Mouse (Mus musculus) embryonic facial prominence, embryonic 12.5 days (tissue): Measurements from ENCODE around the gene Gpsm1. TPM values are rescaled to one million over a fixed set of nuclear protein-coding genes. Genes with fewer than 3 reads are reported as not detected.

Experiments
- ATAC-seq: fragments of 200-750 bp; cut with Nextera tagmentation; 2 replicates; pipeline ENCODE4 v1.8.0; 2017; ENCODE audit not compliant: insufficient number of reproducible peaks, insufficient read depth, low FRiP score, low TSS enrichment
- H3K27ac ChIP-seq: fragments of 300-500 bp; sonication (generic); 2 replicates; pipeline ENCODE4 v1.5.1; 2016; ENCODE audit warnings: mild to moderate bottlenecking
- H3K27me3 ChIP-seq: fragments of 300-500 bp; sonication (generic); 2 replicates; pipeline ENCODE4 v1.6.1; 2016; ENCODE audit warnings: mild to moderate bottlenecking, moderate library complexity
- H3K36me3 ChIP-seq: fragments of 300-500 bp; sonication (generic); 2 replicates; pipeline ENCODE4 v1.6.1; 2016; ENCODE audit warnings: mild to moderate bottlenecking
- H3K4me1 ChIP-seq: fragments of 300-500 bp; sonication (generic); 2 replicates; pipeline ENCODE4 v1.6.1; 2016
- H3K4me2 ChIP-seq: fragments of 300-500 bp; sonication (generic); replicated peaks from 2 replicates; pipeline ENCODE4 v1.6.1; 2016; ENCODE audit warnings: mild to moderate bottlenecking, moderate library complexity
- H3K4me3 ChIP-seq: fragments of 300-500 bp; sonication (generic); 2 replicates; pipeline ENCODE4 v1.5.1; 2016; ENCODE audit warnings: mild to moderate bottlenecking
- H3K9ac ChIP-seq: fragments of 300-500 bp; sonication (generic); 2 replicates; pipeline ENCODE4 v1.6.1; 2016; ENCODE audit warnings: mild to moderate bottlenecking, moderate library complexity
- H3K9me3 ChIP-seq: fragments of 300-500 bp; sonication (generic); 2 replicates; pipeline ENCODE4 v1.6.1; 2016; ENCODE audit warnings: mild to moderate bottlenecking, moderate library complexity
- WGBS: fragments of 180-500 bp; shearing (Covaris S2); methylation state at CpG from one replicate; pipeline ENCODE4 v1.1.7; 2016; 5-methylcytosine and 5-hydroxymethylcytosine counted together
- polyA plus RNA-seq: library from polyadenylated mRNA; unstranded; fragments of >200 nt; fragmentation: Nextera tagmentation; extraction: Ambion mirVana; gene quantifications from 2 replicates; pipeline ENCODE4 v1.2.1, GENCODE M21; 2016

The Gpsm1 gene
- 82.6 and 91.1 TPM in 2 replicates for polyA plus RNA-seq

DNA sequence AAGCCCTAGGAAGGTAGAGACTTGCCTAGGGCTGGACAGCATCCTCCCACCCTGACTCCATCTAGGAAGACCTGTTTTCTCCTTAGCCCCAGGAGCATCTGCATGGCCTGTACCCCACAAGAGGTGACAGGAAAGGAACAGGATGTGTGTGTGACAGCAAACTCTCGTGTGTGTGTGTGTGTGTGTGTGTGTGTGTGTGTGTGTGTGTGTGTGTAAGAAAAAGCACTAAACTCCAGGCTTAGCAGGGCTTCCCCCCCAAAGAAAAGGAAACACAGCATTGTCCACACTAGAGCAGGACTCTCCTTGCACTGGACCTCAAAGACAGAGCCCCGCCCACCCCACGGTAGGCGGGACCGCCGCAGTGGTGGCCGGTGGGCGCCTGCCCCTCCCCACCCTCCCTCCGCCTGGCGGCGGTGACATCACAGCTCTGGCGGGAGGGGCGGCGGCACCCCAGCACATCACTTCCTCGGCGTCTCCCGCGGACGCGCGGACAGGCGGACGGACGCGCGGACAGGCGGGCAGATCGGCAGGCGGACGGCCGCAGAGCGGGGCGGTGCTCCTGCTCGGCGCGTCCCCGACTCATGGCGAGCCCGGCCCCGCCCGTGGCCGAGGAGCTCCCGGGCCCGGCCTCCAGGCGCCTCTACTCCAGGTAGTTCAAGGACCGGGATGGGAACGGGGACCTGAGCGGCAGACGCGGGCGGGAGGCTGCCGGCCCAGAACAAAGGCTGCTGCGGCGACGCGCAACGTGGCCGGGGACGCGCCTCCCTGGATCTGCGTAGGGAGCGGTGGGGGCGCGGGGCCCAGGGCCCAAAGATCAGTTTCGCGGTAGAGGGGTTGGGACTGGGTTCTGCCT lies at the start of gene Gpsm1:
Gene Gpsm1 (plus strand): TSS at position 444 of the 853 bp plus-strand sequence.
- no peaks in the 10 kb centered on the region for H3K27me3 ChIP-seq
- no peaks in the 10 kb centered on the region for H3K36me3 ChIP-seq
- peak within 1 kb of the TSS; percentile 88 for H3K4me2 ChIP-seq
- H3K4me1 ChIP-seq = peaks cover 53% of the 10 kb centered on the region
- H3K9ac ChIP-seq = peak within 1 kb of the TSS; percentile 90
- WGBS = 1% methylated on average over 36 of the region's 66 CpGs
- no peaks in the 10 kb centered on the region for H3K9me3 ChIP-seq
- H3K4me3 ChIP-seq = peak within 1 kb of the TSS; percentile 67
- ATAC-seq = peak; percentile 65
- H3K27ac ChIP-seq = peak within 1 kb of the TSS; percentile 94

DNA sequence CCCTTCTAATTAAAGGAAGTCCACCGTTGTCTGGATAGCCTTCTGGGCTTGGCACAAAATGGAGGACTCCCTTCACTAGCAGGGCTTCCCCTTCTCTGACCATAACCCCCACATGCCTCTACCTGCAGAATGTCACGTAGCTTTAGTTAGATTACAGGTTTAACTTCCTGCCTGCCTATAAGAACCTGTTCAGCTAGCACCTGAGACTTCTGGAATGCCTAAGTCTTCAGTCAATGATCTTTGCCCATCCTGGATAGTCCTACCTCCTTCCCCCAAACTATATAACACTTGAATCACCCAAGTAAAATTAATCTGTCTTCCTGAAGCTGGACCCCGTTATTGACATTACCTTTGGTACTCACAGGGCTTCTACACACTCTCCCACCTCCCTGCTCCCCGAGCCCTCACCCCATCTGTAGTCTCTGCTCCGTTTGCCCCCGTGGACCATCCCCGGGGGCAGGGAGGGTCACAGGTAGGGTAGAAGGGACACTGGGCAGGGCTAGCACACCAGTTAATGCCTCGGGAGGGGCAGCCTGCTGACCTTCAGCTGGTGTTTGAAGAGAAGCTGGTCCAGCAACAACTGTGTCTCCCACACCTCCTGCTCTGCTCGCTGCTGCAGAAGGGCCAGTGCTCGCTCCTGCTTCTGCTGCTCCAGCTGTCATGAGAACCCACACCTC lies 49.1 kb upstream of the Gpsm1 start:
- 78% methylated on average over 10 of the region's 10 CpGs for WGBS
- no peak overlapping the region for H3K4me2 ChIP-seq
- no peaks in the 10 kb centered on the region for H3K36me3 ChIP-seq
- H3K9me3 ChIP-seq = no peaks in the 10 kb centered on the region
- H3K27ac ChIP-seq = no peak overlapping the region
- H3K4me3 ChIP-seq = no peak overlapping the region
- H3K9ac ChIP-seq = no peak overlapping the region
- no peak for ATAC-seq
- peaks cover 11% of the 10 kb centered on the region; the same call in 1 of the 2 replicates for H3K4me1 ChIP-seq
- no peaks in the 10 kb centered on the region for H3K27me3 ChIP-seq

DNA sequence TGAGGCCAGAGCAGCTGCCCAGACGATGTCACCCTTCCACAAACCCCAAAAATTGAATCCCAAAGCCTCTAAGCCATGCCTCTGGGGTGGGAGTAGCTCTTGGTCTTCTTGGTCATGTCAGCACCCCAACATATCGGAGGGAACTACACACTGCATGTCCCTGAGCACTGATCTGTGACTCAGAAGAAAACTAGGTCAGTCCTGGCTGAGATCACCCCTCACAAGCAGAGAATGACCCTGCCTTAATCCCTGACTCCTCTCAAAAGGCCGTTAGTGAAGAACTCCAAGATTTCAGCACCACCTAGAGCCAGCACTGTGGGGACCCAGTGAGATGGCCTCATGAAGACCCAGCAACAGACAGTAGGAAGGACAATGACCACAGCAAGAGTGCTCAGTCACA lies 47.1 kb upstream of the Gpsm1 start:
- no peaks in the 10 kb centered on the region for H3K27me3 ChIP-seq
- H3K9me3 ChIP-seq = no peaks in the 10 kb centered on the region
- no peak overlapping the region for H3K27ac ChIP-seq
- H3K4me2 ChIP-seq = no peak overlapping the region
- no peak overlapping the region for H3K9ac ChIP-seq
- no peak for ATAC-seq
- no peak overlapping the region for H3K4me3 ChIP-seq
- no peaks in the 10 kb centered on the region for H3K36me3 ChIP-seq
- peaks cover 11% of the 10 kb centered on the region; the same call in 1 of the 2 replicates for H3K4me1 ChIP-seq
- 68% methylated on average over 3 of the region's 3 CpGs for WGBS

DNA sequence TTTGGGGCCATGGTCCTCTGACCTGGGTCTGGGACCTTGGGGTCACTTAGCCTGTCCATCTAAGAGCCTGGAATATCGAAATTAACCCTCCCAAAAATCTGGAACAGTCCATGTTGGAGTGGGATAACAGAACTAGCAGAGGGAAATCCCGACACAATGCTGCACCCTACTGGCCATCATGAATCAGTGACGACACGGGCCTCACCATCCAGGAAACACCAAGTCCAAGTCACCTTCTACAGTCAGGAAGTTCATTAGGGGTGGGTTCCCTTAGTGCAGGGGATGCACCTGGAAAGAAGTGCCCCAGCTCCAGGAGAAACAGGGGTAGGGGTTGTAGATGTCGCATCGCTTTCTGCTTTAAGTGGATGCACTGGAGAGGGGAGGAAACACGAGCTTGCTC lies 41.7 kb upstream of the Gpsm1 start:
- H3K4me3 ChIP-seq = no peak overlapping the region
- no peaks in the 10 kb centered on the region for H3K9me3 ChIP-seq
- no peak overlapping the region for H3K4me2 ChIP-seq
- H3K36me3 ChIP-seq = no peaks in the 10 kb centered on the region
- H3K27me3 ChIP-seq = no peaks in the 10 kb centered on the region
- H3K27ac ChIP-seq = no peak overlapping the region
- H3K9ac ChIP-seq = no peak overlapping the region
- ATAC-seq = no peak
- 15% methylated on average over 7 of the region's 7 CpGs for WGBS
- peaks cover 11% of the 10 kb centered on the region; the same call in 1 of the 2 replicates for H3K4me1 ChIP-seq

DNA sequence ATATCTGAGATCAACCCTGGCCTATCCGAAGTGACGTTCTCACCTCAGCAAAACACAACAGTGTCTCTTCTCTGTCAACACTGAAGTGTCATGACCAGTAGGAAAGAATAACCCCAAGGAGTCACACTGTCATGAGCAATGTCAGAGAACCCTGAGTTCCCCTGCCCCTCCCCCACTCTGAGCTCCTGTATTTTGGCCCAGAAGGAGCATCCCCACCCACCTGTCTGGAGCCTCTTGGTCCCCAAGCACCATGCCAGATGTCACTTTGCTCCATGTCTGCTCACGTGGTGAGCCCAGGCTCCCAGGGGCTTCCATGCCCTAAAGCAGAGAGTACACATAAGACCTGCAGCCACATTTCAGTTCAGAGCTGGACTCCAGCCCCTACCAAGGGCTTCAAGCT lies 35.6 kb upstream of the Gpsm1 start:
- Histone ChIP-seq H3K27me3 (no peaks in the 10 kb centered on the region), H3K4me3 (no peak overlapping the region), H3K36me3 (no peaks in the 10 kb centered on the region), H3K4me1 (no peaks in the 10 kb centered on the region), H3K9ac (no peak overlapping the region), H3K4me2 (no peak overlapping the region), H3K9me3 (no peaks in the 10 kb centered on the region), H3K27ac (no peak overlapping the region)
- WGBS = 73% methylated on average over 3 of the region's 3 CpGs
- no peak for ATAC-seq

DNA sequence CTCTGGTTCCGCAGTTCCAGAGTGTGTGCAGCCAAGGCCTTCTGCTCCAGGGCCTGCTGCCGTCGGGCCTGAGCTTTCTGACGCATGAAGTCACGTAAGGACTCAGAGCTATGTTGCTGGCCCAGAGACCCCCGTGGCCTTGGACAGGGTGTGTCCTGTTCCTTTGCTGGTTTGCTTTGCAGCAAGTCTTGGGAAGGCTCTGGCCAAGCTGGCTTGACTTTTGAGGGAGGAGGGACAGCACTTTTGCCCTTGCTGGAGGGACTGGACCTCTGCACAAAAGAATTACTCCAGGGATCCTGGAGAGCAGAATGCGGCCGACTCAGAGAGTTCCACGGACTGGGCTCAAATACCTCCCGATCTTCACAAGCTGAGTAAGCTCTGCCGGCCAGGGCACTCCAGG lies 34.7 kb upstream of the Gpsm1 start:
- Histone ChIP-seq H3K9ac (no peak overlapping the region), H3K27me3 (no peaks in the 10 kb centered on the region), H3K4me2 (no peak overlapping the region), H3K27ac (no peak overlapping the region), H3K4me1 (no peaks in the 10 kb centered on the region), H3K36me3 (no peaks in the 10 kb centered on the region), H3K9me3 (no peaks in the 10 kb centered on the region), H3K4me3 (no peak overlapping the region)
- WGBS = 79% methylated on average over 11 of the region's 11 CpGs
- no peak for ATAC-seq

DNA sequence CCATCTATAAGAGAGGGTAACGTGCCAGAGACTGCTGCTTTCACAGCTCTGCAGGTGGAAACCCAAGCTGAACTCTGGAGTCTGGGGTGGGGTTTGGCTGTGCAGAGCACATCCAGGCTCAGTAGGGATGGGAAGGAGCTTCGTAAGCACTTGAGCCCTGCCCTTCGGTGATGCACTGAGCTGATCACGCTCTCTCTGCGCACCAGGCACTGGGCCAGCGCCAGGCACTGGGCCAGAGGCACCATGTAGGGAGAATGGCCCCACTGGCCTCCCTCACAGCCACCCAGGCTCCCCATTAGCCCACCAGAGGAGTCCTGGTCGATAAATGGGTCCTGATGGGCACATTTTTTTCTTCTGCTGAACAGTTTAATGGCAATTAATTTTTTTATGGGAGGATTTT lies 29.5 kb upstream of the Gpsm1 start:
- no peaks in the 10 kb centered on the region for H3K36me3 ChIP-seq
- no peak overlapping the region for H3K27ac ChIP-seq
- no peak for ATAC-seq
- H3K9ac ChIP-seq = no peak overlapping the region
- no peaks in the 10 kb centered on the region for H3K4me1 ChIP-seq
- no peak overlapping the region for H3K4me2 ChIP-seq
- WGBS = 60% methylated on average over 7 of the region's 7 CpGs
- H3K9me3 ChIP-seq = no peaks in the 10 kb centered on the region
- no peaks in the 10 kb centered on the region for H3K27me3 ChIP-seq
- H3K4me3 ChIP-seq = no peak overlapping the region

DNA sequence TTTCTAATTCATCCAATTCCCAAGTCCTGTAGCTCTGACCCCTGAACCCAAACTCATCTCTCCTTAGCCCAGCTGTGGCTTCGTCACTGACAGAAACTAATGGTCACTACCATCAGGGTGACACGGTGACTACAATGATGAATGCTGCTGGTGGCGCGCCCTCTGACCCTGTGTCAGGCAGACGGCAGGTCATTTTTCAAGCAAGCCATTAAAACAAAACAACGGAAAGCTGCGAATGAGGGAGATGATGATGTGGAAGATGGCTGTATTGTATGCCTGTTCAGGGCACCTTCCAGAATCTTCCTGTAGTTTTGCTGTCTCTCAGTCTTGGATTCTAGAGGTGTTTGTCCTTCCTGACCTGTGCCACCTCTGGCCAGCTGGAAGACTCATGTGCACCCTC lies 28.9 kb upstream of the Gpsm1 start:
- 58% methylated on average over 7 of the region's 7 CpGs for WGBS
- ATAC-seq = no peak
- H3K4me3 ChIP-seq = no peak overlapping the region
- no peaks in the 10 kb centered on the region for H3K27me3 ChIP-seq
- no peak overlapping the region for H3K27ac ChIP-seq
- no peak overlapping the region for H3K9ac ChIP-seq
- no peaks in the 10 kb centered on the region for H3K36me3 ChIP-seq
- H3K4me1 ChIP-seq = no peaks in the 10 kb centered on the region
- no peak overlapping the region for H3K4me2 ChIP-seq
- no peaks in the 10 kb centered on the region for H3K9me3 ChIP-seq

DNA sequence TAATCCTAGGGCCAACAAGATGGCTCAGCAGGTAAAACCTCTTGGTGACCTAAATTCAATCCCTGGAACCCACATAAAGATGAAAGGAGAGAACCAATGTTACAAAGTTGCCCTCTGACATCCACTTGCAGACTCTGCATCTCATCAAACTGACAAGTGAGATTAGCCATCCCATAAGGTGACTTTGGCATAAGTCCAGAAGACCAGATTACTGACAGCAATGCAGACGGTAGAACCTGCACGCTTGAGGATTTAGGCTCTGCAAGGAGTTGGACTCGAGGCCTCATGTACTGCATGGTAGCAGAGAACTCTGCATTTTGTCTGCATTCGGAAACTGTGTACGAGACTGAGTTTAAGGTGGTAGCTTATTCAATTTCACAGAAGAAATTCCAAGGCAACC lies 25.2 kb upstream of the Gpsm1 start:
- Histone ChIP-seq H3K27me3 (no peaks in the 10 kb centered on the region), H3K4me2 (no peak overlapping the region), H3K9me3 (no peaks in the 10 kb centered on the region), H3K27ac (no peak overlapping the region), H3K4me3 (no peak overlapping the region), H3K9ac (no peak overlapping the region), H3K36me3 (no peaks in the 10 kb centered on the region), H3K4me1 (no peaks in the 10 kb centered on the region)
- 73% methylated on average over 5 of the region's 5 CpGs for WGBS
- ATAC-seq = no peak

DNA sequence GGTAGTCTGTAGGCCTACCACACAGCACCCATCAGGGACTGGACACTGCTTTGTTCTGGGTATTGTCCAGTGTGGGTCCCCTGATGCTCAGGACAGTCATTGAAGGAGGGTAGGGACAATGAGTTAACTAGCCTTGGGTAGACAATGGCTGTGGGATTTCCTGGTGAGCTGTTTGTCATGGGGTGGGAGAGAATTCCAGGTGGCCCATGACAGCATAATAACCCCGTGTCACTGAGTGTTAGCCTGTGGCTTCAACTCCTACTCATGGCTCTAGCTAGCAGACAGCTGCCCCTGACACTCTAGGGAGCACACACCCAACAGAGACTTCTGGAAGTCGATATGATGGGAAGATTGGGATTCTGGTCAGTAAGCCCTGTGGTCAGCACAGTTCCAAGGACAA lies 20.9 kb upstream of the Gpsm1 start, which contains the start of gene Ccdc187:
Gene Ccdc187 (minus strand): TSS at position 101 of the 400 bp plus-strand sequence.
- Histone ChIP-seq H3K4me3 (no peak within 1 kb of the TSS), H3K27me3 (peaks cover 4% of the 10 kb centered on the region; the same call in 1 of the 2 replicates), H3K9me3 (no peaks in the 10 kb centered on the region), H3K4me1 (peaks cover 21% of the 10 kb centered on the region; the same call in 1 of the 2 replicates), H3K9ac (no peak within 1 kb of the TSS), H3K4me2 (no peak within 1 kb of the TSS), H3K36me3 (no peaks in the 10 kb centered on the region), H3K27ac (no peak within 1 kb of the TSS)
- ATAC-seq = no peak
- WGBS = 60% methylated on average over 2 of the region's 2 CpGs

DNA sequence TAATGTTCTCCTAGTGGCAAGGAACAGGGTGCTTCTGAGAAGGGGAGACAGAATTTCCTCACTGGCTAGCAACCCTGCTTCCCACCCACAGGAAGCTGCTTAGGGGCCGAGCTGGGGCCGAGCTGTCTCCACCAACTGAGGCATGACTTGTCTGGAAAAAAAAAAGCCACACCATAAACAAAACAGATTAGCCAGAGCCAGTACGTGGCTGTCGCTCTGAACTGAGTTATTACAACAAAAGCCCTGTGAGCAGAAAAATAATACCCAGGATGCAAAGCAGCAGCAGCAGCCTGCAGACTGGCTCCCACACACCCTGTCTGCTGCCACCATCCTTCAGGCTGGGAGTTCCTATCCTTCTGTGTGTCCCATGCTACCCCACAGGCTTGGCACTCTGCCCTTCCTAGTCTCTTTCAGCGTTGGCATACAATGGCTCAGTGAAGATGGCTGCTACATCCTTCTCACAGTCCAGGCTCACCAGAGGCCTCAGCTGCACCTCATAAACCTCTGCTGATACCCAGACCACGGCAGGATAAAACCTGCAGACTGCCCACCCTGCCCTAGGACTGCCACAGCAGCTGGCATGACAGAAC lies 18.6 kb upstream of the Gpsm1 start:
- Histone ChIP-seq H3K4me1 (peaks cover 21% of the 10 kb centered on the region; the same call in 1 of the 2 replicates), H3K9ac (no peak overlapping the region), H3K36me3 (no peaks in the 10 kb centered on the region), H3K27me3 (peaks cover 12% of the 10 kb centered on the region), H3K4me2 (no peak overlapping the region), H3K9me3 (no peaks in the 10 kb centered on the region), H3K4me3 (no peak overlapping the region), H3K27ac (peak overlapping the region; percentile 65)
- 36% methylated on average over 6 of the region's 6 CpGs for WGBS
- ATAC-seq = no peak
